Mouse (Mus musculus) kidney, postnatal 10 days (tissue): ENCODE data around the gene Actr8.

Experiments used
- DNase-seq: peaks from one replicate; pipeline ENCODE4 v3.0.0; 2021; ENCODE audit warnings: mixed read lengths

Gene Actr8

GRCm38 (mm10) chr14:30041836-30042235, 63.7 kb downstream of the Actr8 start:
- DNase-seq: no peak

DNA sequence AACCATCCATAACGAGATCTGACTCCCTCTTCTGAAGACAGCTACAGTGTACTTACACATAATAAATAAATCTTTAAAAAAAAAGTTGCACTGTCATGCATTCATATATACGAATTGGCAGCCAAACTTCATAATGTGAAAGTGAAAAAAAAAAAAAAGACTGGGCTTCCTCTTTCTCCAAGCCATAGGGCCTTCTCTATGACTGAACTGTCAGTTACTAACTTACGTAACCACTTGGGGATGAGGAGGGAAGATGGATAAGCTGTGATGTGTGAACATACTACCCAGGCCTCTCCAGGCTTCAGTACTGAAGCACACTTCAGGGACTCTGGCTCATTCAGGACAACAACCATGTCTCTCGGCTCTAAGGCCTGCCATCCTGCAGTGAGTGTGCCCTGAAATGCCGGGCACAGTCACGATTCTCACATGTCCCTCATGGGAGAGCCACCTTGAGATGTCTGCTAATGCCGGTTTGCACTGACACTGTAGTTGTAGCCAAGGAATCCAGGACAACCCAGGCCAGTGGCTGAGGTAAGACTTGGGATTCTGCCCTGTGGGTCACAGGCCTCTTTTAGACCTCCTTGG, 65.3 kb downstream of the Actr8 start:
- DNase-seq: no peak

- no peak for DNase-seq
Observed at GRCm38 (mm10) chr14:30045239-30045638, 67.1 kb downstream of the Actr8 start.

DNA sequence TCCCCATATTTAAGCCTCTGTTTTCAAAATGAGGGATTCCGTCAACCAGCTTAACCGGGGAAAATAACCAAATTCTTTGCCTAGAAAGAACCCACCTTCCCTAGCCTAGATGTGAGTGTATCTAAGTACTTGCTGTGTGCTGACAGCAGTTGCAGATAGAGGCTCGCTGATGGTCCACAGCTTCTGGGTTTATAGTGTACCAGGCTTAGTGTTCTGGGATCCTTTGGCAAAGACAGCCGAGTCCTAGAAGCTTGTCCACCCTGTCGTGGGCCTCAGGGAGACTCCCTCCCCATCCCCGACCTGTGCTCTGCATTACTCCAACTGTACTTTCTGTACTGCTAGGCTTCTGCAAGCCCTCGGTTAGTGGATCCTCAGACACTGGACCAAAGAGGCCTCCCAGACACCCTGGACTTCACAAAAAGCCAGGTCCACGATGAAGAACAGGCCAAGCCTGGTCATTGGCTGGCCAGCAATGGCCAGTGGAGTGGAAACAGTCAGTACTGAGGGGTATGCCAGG, 67.6 kb downstream of the Actr8 start:
- DNase-seq: no peak

- no peak for DNase-seq
Observed at GRCm38 (mm10) chr14:30046976-30047375, 68.8 kb downstream of the Actr8 start.

DNA sequence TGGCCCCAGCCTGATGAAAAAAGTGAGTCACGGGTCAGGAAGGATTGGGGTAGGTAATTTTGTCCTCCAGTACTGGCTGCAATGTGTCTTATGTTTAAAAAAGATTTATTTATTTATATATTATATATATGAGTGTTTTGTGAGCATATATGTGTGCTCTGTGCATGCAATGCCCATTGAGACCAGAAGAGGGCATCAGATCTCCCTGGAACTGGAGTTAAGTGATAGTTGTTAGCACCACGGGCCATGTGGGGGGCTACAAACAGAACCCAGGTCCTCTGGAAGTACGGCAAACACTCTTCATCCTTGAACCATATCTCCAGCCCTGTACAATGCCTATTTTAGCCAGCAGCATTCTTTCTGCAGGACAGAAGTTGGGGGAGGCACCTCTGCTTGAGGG, 69.9 kb downstream of the Actr8 start:
- DNase-seq: no peak

GRCm38 (mm10) chr14:30050280-30050679, 72.1 kb downstream of the Actr8 start:
- DNase-seq: no peak

DNA sequence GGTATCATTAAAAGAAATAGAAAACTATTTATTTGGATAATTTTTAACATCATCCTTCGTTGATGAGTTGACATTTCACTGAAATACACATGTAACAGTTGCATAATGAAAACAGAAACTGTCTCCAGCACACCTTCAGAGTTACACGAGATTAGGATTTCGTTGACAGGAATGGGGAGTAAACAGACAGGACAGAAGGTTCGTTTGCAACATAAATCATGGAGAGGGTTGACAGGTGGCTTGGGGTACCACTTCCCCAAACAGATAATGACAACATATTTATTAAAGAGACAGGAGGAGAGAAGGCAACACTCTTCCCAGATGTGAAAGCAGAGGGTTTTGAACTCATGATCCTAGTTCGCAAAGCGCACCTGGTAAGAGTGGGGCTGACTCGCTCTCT, 76.8 kb downstream of the Actr8 start:
- no peak for DNase-seq
